ENCODE assay signal across 9 mouse cellular contexts in genomic region chr1:78203086-78203614, GRCm38 (mm10). TPM values are rescaled to one million over a fixed set of nuclear protein-coding genes. Genes with fewer than 3 reads are reported as not detected.
DNase-seq lines count a peak whose midpoint lies in the region; ATAC-seq and TF ChIP-seq lines count a peak whose summit lies in the region.
"Had no signal": no experiment of that assay in that cellular context is flagged by ENCODE, and none has a peak within 500 bp of the region (broad histone marks: within the 10 kb centered on the region; RNA-seq: fewer than 3 reads in every experiment).

No protein-coding gene starts in this region.

- H3K9ac ChIP-seq in kidney, embryonic 16.5 days (replicated peaks; ENCODE audit: low read length) = no peak overlapping the region
- no peak overlapping the region for H3K9ac ChIP-seq in limb, embryonic 11.5 days (ENCODE audit: low read length)
- H3K9ac ChIP-seq in neural tube, embryonic 13.5 days = peak overlapping the region; percentile 47

- no peak for TF ChIP-seq CTCF in embryonic fibroblast, embryonic 13.5 days (IDR thresholded peaks at IDR 0.05; ENCODE audit: borderline replicate concordance, insufficient read depth, low read length)

- DNase-seq in kidney, adult 8-10 months = no peak
- peak; percentile 50 for DNase-seq in limb, embryonic 11.5 days (ENCODE audit: low spot score)
- DNase-seq in thymus, adult 18-20 months = no peak
- DNase-seq in cerebellum, adult 18-20 months = no peak
- DNase-seq in thymus, postnatal 14 days = no peak

- ATAC-seq in kidney, embryonic 16.5 days (ENCODE audit: low FRiP score, low TSS enrichment) = peak; percentile 47; the same call in 1 of the 2 replicates
- ATAC-seq in limb, embryonic 11.5 days (ENCODE audit: insufficient number of reproducible peaks, low FRiP score, low TSS enrichment, low read depth) = 0 out of 2 replicates have a peak, but pooled peaks have one; percentile 22
- ATAC-seq in neural tube, embryonic 13.5 days (ENCODE audit: low read depth) = peak; percentile 45
- ATAC-seq: Patski had no signal

- H3K27me3 ChIP-seq in kidney, embryonic 16.5 days (ENCODE audit: insufficient read depth, low read length) = peaks cover 96% of the 10 kb centered on the region
- peaks cover 93% of the 10 kb centered on the region for H3K27me3 ChIP-seq in limb, embryonic 11.5 days (ENCODE audit: control insufficient read depth, insufficient read depth, low read length)
- peaks cover 96% of the 10 kb centered on the region for H3K27me3 ChIP-seq in neural tube, embryonic 13.5 days

- H3K4me1 ChIP-seq in kidney, embryonic 16.5 days (ENCODE audit: insufficient read depth, low read length) = no peaks in the 10 kb centered on the region; the same call in 1 of the 2 replicates
- H3K4me1 ChIP-seq in embryonic fibroblast, embryonic 13.5 days (ENCODE audit: control insufficient read depth, insufficient read depth, low read length) = peaks cover 2% of the 10 kb centered on the region
- H3K4me1 ChIP-seq in limb, embryonic 11.5 days (ENCODE audit: control insufficient read depth, insufficient read depth, low read length) = no peaks in the 10 kb centered on the region
- peaks cover 42% of the 10 kb centered on the region for H3K4me1 ChIP-seq in neural tube, embryonic 13.5 days (replicated peaks)

- no peak overlapping the region for H3K27ac ChIP-seq in kidney, embryonic 16.5 days (ENCODE audit: low read length)
- no peak overlapping the region for H3K27ac ChIP-seq in embryonic fibroblast, embryonic 13.5 days (ENCODE audit: insufficient read depth, low read length)
- H3K27ac ChIP-seq in limb, embryonic 11.5 days (replicated peaks; ENCODE audit: low read depth, low read length) = no peak overlapping the region
- H3K27ac ChIP-seq in neural tube, embryonic 13.5 days (replicated peaks) = peak overlapping the region; percentile 52

- WGBS in kidney, embryonic 16.5 days = 2% methylated on average over 14 of the region's 14 CpGs
- under 1% methylated on average over 14 of the region's 14 CpGs for WGBS in limb, embryonic 11.5 days
- WGBS in neural tube, embryonic 13.5 days = under 1% methylated on average over 12 of the region's 14 CpGs

- peak overlapping the region; percentile 43 for H3K4me3 ChIP-seq in kidney, embryonic 16.5 days (ENCODE audit: low read length)
- peak overlapping the region; percentile 35 for H3K4me3 ChIP-seq in embryonic fibroblast, embryonic 13.5 days (ENCODE audit: insufficient read depth, low read length)
- H3K4me3 ChIP-seq in limb, embryonic 11.5 days (ENCODE audit: low read depth, low read length) = peak overlapping the region; percentile 14; the same call in 1 of the 2 replicates
- H3K4me3 ChIP-seq in neural tube, embryonic 13.5 days = peak overlapping the region; percentile 32

- no peak for TF ChIP-seq POLR2A in embryonic fibroblast, embryonic 13.5 days (IDR thresholded peaks at IDR 0.05; ENCODE audit: low read depth, low read length)

- no peaks in the 10 kb centered on the region for H3K36me3 ChIP-seq in kidney, embryonic 16.5 days (ENCODE audit: insufficient read depth, low read length)
- H3K36me3 ChIP-seq in limb, embryonic 11.5 days (ENCODE audit: control insufficient read depth, insufficient read depth, low read length) = no peaks in the 10 kb centered on the region
- H3K36me3 ChIP-seq in neural tube, embryonic 13.5 days = no peaks in the 10 kb centered on the region

- peak overlapping the region; percentile 50 for H3K4me2 ChIP-seq in kidney, embryonic 16.5 days (replicated peaks; ENCODE audit: low read depth, low read length)
- H3K4me2 ChIP-seq in limb, embryonic 11.5 days (ENCODE audit: low read depth, severe bottlenecking) = peak overlapping the region; percentile 27; the same call in 1 of the 2 replicates
- H3K4me2 ChIP-seq in neural tube, embryonic 13.5 days = peak overlapping the region; percentile 55

- no peaks in the 10 kb centered on the region for H3K9me3 ChIP-seq in kidney, embryonic 16.5 days (ENCODE audit: low read length)
- no peaks in the 10 kb centered on the region for H3K9me3 ChIP-seq in limb, embryonic 11.5 days (ENCODE audit: control insufficient read depth, low read length)
- H3K9me3 ChIP-seq in neural tube, embryonic 13.5 days = no peaks in the 10 kb centered on the region

RNA-seq across cellular contexts. Expression of gene Pax3, which starts 6.2 kb away (rescaled TPM):
- 0.05 TPM in 1 of 2 replicates, not detected in the other for polyA plus RNA-seq in kidney, embryonic 16.5 days (2015; fragmentation: Nextera tagmentation; extraction: Ambion mirVana)
- 2.8 and 6.4 TPM in 2 replicates for polyA plus RNA-seq in embryonic fibroblast, embryonic 13.5 days (2011; ENCODE audit: insufficient read length, low read depth, missing spikeins)
- 5.0 and 5.6 TPM in 2 replicates for polyA plus RNA-seq in limb, embryonic 11.5 days (2014; fragmentation: Nextera tagmentation; extraction: Ambion mirVana)
- polyA plus RNA-seq in neural tube, embryonic 13.5 days (2015; fragmentation: Nextera tagmentation; extraction: Ambion mirVana) = 12.9 and 17.0 TPM in 2 replicates
